Mouse (Mus musculus) hindbrain, embryonic 15.5 days (tissue): ENCODE measurements around the gene Syngr2. TPM values are rescaled to one million over a fixed set of nuclear protein-coding genes. Genes with fewer than 3 reads are reported as not detected.

ENCODE experiments used
- ATAC-seq: fragments of 200-750 bp; cut with Nextera tagmentation; 2 replicates; pipeline ENCODE4 v1.8.0; 2017; ENCODE audit warnings: low read depth, moderate number of reproducible peaks, moderate TSS enrichment; ENCODE audit not compliant: low FRiP score
- H3K27ac ChIP-seq: fragments of 300-500 bp; sonication (generic); replicated peaks from 2 replicates; pipeline ENCODE4 v1.5.1; 2015; ENCODE audit warnings: mild to moderate bottlenecking, inconsistent platforms
- H3K27me3 ChIP-seq: fragments of 300-500 bp; sonication (generic); 2 replicates; pipeline ENCODE4 v1.6.1; 2015; ENCODE audit warnings: control low read depth, inconsistent platforms
- H3K36me3 ChIP-seq: fragments of 300-500 bp; sonication (generic); 2 replicates; pipeline ENCODE4 v1.6.1; 2015; ENCODE audit warnings: control low read depth, inconsistent platforms
- H3K4me1 ChIP-seq: fragments of 300-500 bp; sonication (generic); replicated peaks from 2 replicates; pipeline ENCODE4 v1.6.1; 2015; ENCODE audit warnings: control low read depth, inconsistent platforms
- H3K4me2 ChIP-seq: fragments of 300-500 bp; sonication (generic); 2 replicates; pipeline ENCODE4 v1.6.1; 2015; ENCODE audit warnings: moderate library complexity, mild to moderate bottlenecking, inconsistent platforms
- H3K4me3 ChIP-seq: fragments of 300-500 bp; sonication (generic); 2 replicates; pipeline ENCODE4 v1.5.1; 2015; ENCODE audit warnings: mild to moderate bottlenecking, inconsistent platforms
- H3K9ac ChIP-seq: fragments of 300-500 bp; sonication (generic); 2 replicates; pipeline ENCODE4 v1.6.1; 2015; ENCODE audit warnings: inconsistent platforms
- H3K9me3 ChIP-seq: fragments of 300-500 bp; sonication (generic); 2 replicates; pipeline ENCODE4 v1.6.1; 2016; ENCODE audit warnings: control low read depth, inconsistent platforms
- WGBS: fragments of 180-500 bp; shearing (Covaris S2); methylation state at CpG from one replicate; pipeline ENCODE4 v1.1.7; 2015; 5-methylcytosine and 5-hydroxymethylcytosine counted together
- polyA plus RNA-seq: library from polyadenylated mRNA; unstranded; fragments of >200 nt; fragmentation: Nextera tagmentation; extraction: Ambion mirVana; gene quantifications from 2 replicates; pipeline ENCODE4 v1.2.1, GENCODE M21; 2015

The Syngr2 gene
- 17.2 and 19.3 TPM in 2 replicates for polyA plus RNA-seq

- Histone ChIP-seq H3K9ac (peak within 1 kb of the TSS; percentile 54), H3K36me3 (no peaks in the 10 kb centered on the region), H3K27ac (no peak within 1 kb of the TSS), H3K4me1 (peaks cover 23% of the 10 kb centered on the region), H3K4me2 (peak within 1 kb of the TSS; percentile 93), H3K9me3 (no peaks in the 10 kb centered on the region), H3K27me3 (peaks cover 21% of the 10 kb centered on the region), H3K4me3 (peak within 1 kb of the TSS; percentile 68)
- WGBS: under 1% methylated on average over 71 of the region's 75 CpGs
- ATAC-seq: peak; percentile 75
Observed at GRCm38 (mm10) chr11:117809407-117810311, at the start of gene Syngr2, which contains the start of gene Gm20708. Gene Syngr2, plus strand, starts transcription at chr11:117809668. Gene Gm20708, plus strand, starts transcription at chr11:117809668.

GRCm38 (mm10) chr11:117760374-117761119, 48.9 kb upstream of the Syngr2 start:
- no peak for ATAC-seq
- no peak overlapping the region for H3K4me2 ChIP-seq
- no peak overlapping the region for H3K9ac ChIP-seq
- 87% methylated on average over 26 of the region's 26 CpGs for WGBS
- H3K27me3 ChIP-seq: no peaks in the 10 kb centered on the region
- H3K4me1 ChIP-seq: no peaks in the 10 kb centered on the region
- no peak overlapping the region for H3K4me3 ChIP-seq
- H3K36me3 ChIP-seq: peaks cover 86% of the 10 kb centered on the region
- no peak overlapping the region for H3K27ac ChIP-seq
- no peaks in the 10 kb centered on the region for H3K9me3 ChIP-seq

GRCm38 (mm10) chr11:117761801-117762200, 47.7 kb upstream of the Syngr2 start:
- 93% methylated on average over 13 of the region's 13 CpGs for WGBS
- H3K9ac ChIP-seq: no peak overlapping the region
- H3K9me3 ChIP-seq: no peaks in the 10 kb centered on the region
- H3K27ac ChIP-seq: no peak overlapping the region
- H3K4me2 ChIP-seq: no peak overlapping the region
- ATAC-seq: no peak
- H3K4me1 ChIP-seq: no peaks in the 10 kb centered on the region
- H3K36me3 ChIP-seq: peaks cover 73% of the 10 kb centered on the region
- H3K27me3 ChIP-seq: no peaks in the 10 kb centered on the region
- no peak overlapping the region for H3K4me3 ChIP-seq

- H3K4me2 ChIP-seq: no peak overlapping the region
- no peak overlapping the region for H3K27ac ChIP-seq
- H3K9ac ChIP-seq: no peak overlapping the region
- no peaks in the 10 kb centered on the region for H3K27me3 ChIP-seq
- ATAC-seq: no peak
- 91% methylated on average over 12 of the region's 12 CpGs for WGBS
- H3K9me3 ChIP-seq: no peaks in the 10 kb centered on the region
- H3K4me3 ChIP-seq: no peak overlapping the region
- H3K4me1 ChIP-seq: no peaks in the 10 kb centered on the region
- H3K36me3 ChIP-seq: peaks cover 69% of the 10 kb centered on the region
Observed at GRCm38 (mm10) chr11:117762246-117762645, 47.2 kb upstream of the Syngr2 start.

GRCm38 (mm10) chr11:117764319-117764718, 45.1 kb upstream of the Syngr2 start:
- no peak for ATAC-seq
- WGBS: 89% methylated on average over 9 of the region's 9 CpGs
- peaks cover 4% of the 10 kb centered on the region for H3K4me1 ChIP-seq
- no peaks in the 10 kb centered on the region for H3K9me3 ChIP-seq
- no peaks in the 10 kb centered on the region for H3K27me3 ChIP-seq
- no peak overlapping the region for H3K4me2 ChIP-seq
- H3K4me3 ChIP-seq: no peak overlapping the region
- H3K36me3 ChIP-seq: peaks cover 49% of the 10 kb centered on the region
- H3K27ac ChIP-seq: no peak overlapping the region
- H3K9ac ChIP-seq: no peak overlapping the region

- Histone ChIP-seq H3K27ac (no peak overlapping the region), H3K36me3 (peaks cover 38% of the 10 kb centered on the region), H3K9ac (no peak overlapping the region), H3K4me2 (no peak overlapping the region), H3K4me1 (peaks cover 15% of the 10 kb centered on the region), H3K9me3 (no peaks in the 10 kb centered on the region), H3K27me3 (no peaks in the 10 kb centered on the region), H3K4me3 (no peak overlapping the region)
- 84% methylated on average over 5 of the region's 5 CpGs for WGBS
- ATAC-seq: no peak
Observed at GRCm38 (mm10) chr11:117765361-117765760, 44.1 kb upstream of the Syngr2 start.

- no peak overlapping the region for H3K4me3 ChIP-seq
- peaks cover 15% of the 10 kb centered on the region for H3K4me1 ChIP-seq
- no peak for ATAC-seq
- H3K9me3 ChIP-seq: no peaks in the 10 kb centered on the region
- H3K36me3 ChIP-seq: peaks cover 30% of the 10 kb centered on the region
- H3K9ac ChIP-seq: no peak overlapping the region
- H3K27ac ChIP-seq: no peak overlapping the region
- H3K4me2 ChIP-seq: no peak overlapping the region
- WGBS: 94% methylated on average over 3 of the region's 3 CpGs
- H3K27me3 ChIP-seq: no peaks in the 10 kb centered on the region
Observed at GRCm38 (mm10) chr11:117766275-117766674, 43.2 kb upstream of the Syngr2 start.

- no peak overlapping the region for H3K4me2 ChIP-seq
- H3K9ac ChIP-seq: no peak overlapping the region
- H3K36me3 ChIP-seq: peaks cover 11% of the 10 kb centered on the region; the same call in 1 of the 2 replicates
- H3K9me3 ChIP-seq: no peaks in the 10 kb centered on the region
- WGBS: 72% methylated on average over 20 of the region's 20 CpGs
- H3K27me3 ChIP-seq: no peaks in the 10 kb centered on the region
- peaks cover 15% of the 10 kb centered on the region for H3K4me1 ChIP-seq
- no peak overlapping the region for H3K4me3 ChIP-seq
- H3K27ac ChIP-seq: no peak overlapping the region; the same call in 1 of the 2 replicates
- ATAC-seq: no peak; the same call in 1 of the 2 replicates
Observed at GRCm38 (mm10) chr11:117768725-117769682, 40.5 kb upstream of the Syngr2 start.

GRCm38 (mm10) chr11:117769683-117770047, 39.8 kb upstream of the Syngr2 start:
- no peak overlapping the region for H3K4me3 ChIP-seq
- peaks cover 15% of the 10 kb centered on the region for H3K4me1 ChIP-seq
- 0 out of 2 replicates have a peak, but pooled peaks cover 4% of the 10 kb centered on the region for H3K36me3 ChIP-seq
- no peak overlapping the region for H3K9ac ChIP-seq
- no peak overlapping the region for H3K4me2 ChIP-seq
- H3K27me3 ChIP-seq: no peaks in the 10 kb centered on the region
- no peak for ATAC-seq
- 54% methylated on average over 7 of the region's 7 CpGs for WGBS
- no peak overlapping the region for H3K27ac ChIP-seq
- no peaks in the 10 kb centered on the region for H3K9me3 ChIP-seq

- ATAC-seq: 0 out of 2 replicates have a peak, but pooled peaks have one; percentile 35
- H3K4me2 ChIP-seq: no peak overlapping the region
- H3K27ac ChIP-seq: no peak overlapping the region
- H3K27me3 ChIP-seq: no peaks in the 10 kb centered on the region
- no peak overlapping the region for H3K9ac ChIP-seq
- 76% methylated on average over 10 of the region's 10 CpGs for WGBS
- no peak overlapping the region for H3K4me3 ChIP-seq
- peaks cover 15% of the 10 kb centered on the region for H3K4me1 ChIP-seq
- H3K36me3 ChIP-seq: no peaks in the 10 kb centered on the region
- no peaks in the 10 kb centered on the region for H3K9me3 ChIP-seq
Observed at GRCm38 (mm10) chr11:117770407-117770806, 39.1 kb upstream of the Syngr2 start.

GRCm38 (mm10) chr11:117772352-117772751, 37.1 kb upstream of the Syngr2 start:
- H3K9me3 ChIP-seq: no peaks in the 10 kb centered on the region
- no peaks in the 10 kb centered on the region for H3K27me3 ChIP-seq
- H3K4me1 ChIP-seq: peaks cover 15% of the 10 kb centered on the region
- no peak overlapping the region for H3K27ac ChIP-seq
- H3K4me2 ChIP-seq: no peak overlapping the region
- ATAC-seq: no peak
- H3K9ac ChIP-seq: no peak overlapping the region
- no peaks in the 10 kb centered on the region for H3K36me3 ChIP-seq
- no peak overlapping the region for H3K4me3 ChIP-seq
- 94% methylated on average over 7 of the region's 7 CpGs for WGBS
